In genomic region chr17:78248943-78249342, GRCm38 (mm10) we compare ENCODE assay signal across 14 mouse cellular contexts. TPM values are rescaled to one million over a fixed set of nuclear protein-coding genes. Genes with fewer than 3 reads are reported as not detected.
DNase-seq lines count a peak whose midpoint lies in the region; ATAC-seq and TF ChIP-seq lines count a peak whose summit lies in the region.
"Had no signal": no experiment of that assay in that cellular context is flagged by ENCODE, and none has a peak within 500 bp of the region (broad histone marks: within the 10 kb centered on the region; RNA-seq: fewer than 3 reads in every experiment).

No protein-coding gene starts in this region.

- no peak for DNase-seq in heart, postnatal 10 days
- DNase-seq in lung, postnatal 0 days (ENCODE audit: low spot score), result peak; percentile 51
- no peak for DNase-seq in lung, adult 2 months
- DNase-seq in cerebellum, postnatal 36 days, result no peak
- DNase-seq in thymus, adult 18-20 months, result no peak
- DNase-seq in neural tube, embryonic 10.5 days (ENCODE audit: extremely low spot score, low spot score), result no peak
- DNase-seq: adrenal gland, postnatal 10 days; B cell, adult 2 months; retina, postnatal 1 day had no signal

- peaks cover 15% of the 10 kb centered on the region for H3K4me1 ChIP-seq in heart, embryonic 16.5 days (ENCODE audit: control insufficient read depth, insufficient read depth, low read length)
- peaks cover 2% of the 10 kb centered on the region; the same call in 1 of the 2 replicates for H3K4me1 ChIP-seq in lung, postnatal 0 days (ENCODE audit: insufficient read depth, low read depth, low read length)
- peaks cover 34% of the 10 kb centered on the region for H3K4me1 ChIP-seq in lung, adult 2 months (ENCODE audit: control insufficient read depth, insufficient read depth, low read length)
- H3K4me1 ChIP-seq in liver, embryonic 12.5 days, result peaks cover 57% of the 10 kb centered on the region

- TF ChIP-seq POLR2A in lung, adult 2 months (IDR thresholded peaks at IDR 0.05; ENCODE audit: borderline replicate concordance, extremely low read depth, low read depth, low read length), result no peak

- H3K36me3 ChIP-seq in heart, embryonic 16.5 days (ENCODE audit: control insufficient read depth, insufficient read depth), result no peaks in the 10 kb centered on the region
- H3K36me3 ChIP-seq in lung, postnatal 0 days (ENCODE audit: insufficient read depth, low read length), result no peaks in the 10 kb centered on the region
- no peaks in the 10 kb centered on the region for H3K36me3 ChIP-seq in liver, embryonic 12.5 days
- H3K36me3 ChIP-seq: heart, embryonic 12.5 days; midbrain, embryonic 13.5 days had no signal

- ATAC-seq in heart, embryonic 16.5 days (replicated peaks; ENCODE audit: extremely low read depth, insufficient read depth, low FRiP score), result no peak
- ATAC-seq in lung, postnatal 0 days, result peak; percentile 54
- peak; percentile 71 for ATAC-seq in liver, embryonic 12.5 days
- ATAC-seq: hindbrain, embryonic 16.5 days; midbrain, embryonic 13.5 days had no signal

- H3K27ac ChIP-seq in heart, embryonic 16.5 days (ENCODE audit: low read length), result 0 out of 2 replicates have a peak overlapping the region, but pooled peaks have one; percentile 27
- H3K27ac ChIP-seq in lung, postnatal 0 days (ENCODE audit: low read length), result no peak overlapping the region
- H3K27ac ChIP-seq in liver, embryonic 12.5 days, result peak overlapping the region; percentile 76
- H3K27ac ChIP-seq: midbrain, embryonic 13.5 days had no signal

- TF ChIP-seq CTCF in lung, postnatal 0 days (IDR thresholded peaks at IDR 0.05), result no peak
- TF ChIP-seq CTCF in lung, adult 2 months (IDR thresholded peaks at IDR 0.05; ENCODE audit: insufficient read depth, low read length), result no peak

- H3K9ac ChIP-seq in heart, embryonic 16.5 days (ENCODE audit: low read length), result no peak overlapping the region
- no peak overlapping the region for H3K9ac ChIP-seq in lung, postnatal 0 days (replicated peaks; ENCODE audit: low read depth)
- H3K9ac ChIP-seq in liver, embryonic 12.5 days, result peak overlapping the region; percentile 1; the same call in 1 of the 2 replicates
- H3K9ac ChIP-seq: heart, embryonic 12.5 days; midbrain, embryonic 13.5 days had no signal

- no peaks in the 10 kb centered on the region for H3K27me3 ChIP-seq in heart, embryonic 16.5 days (ENCODE audit: control insufficient read depth, insufficient read depth, low read length)
- no peaks in the 10 kb centered on the region for H3K27me3 ChIP-seq in lung, postnatal 0 days (replicated peaks; ENCODE audit: insufficient read depth, low read length)
- H3K27me3 ChIP-seq in liver, embryonic 12.5 days (replicated peaks), result no peaks in the 10 kb centered on the region
- H3K27me3 ChIP-seq: heart, embryonic 12.5 days; midbrain, embryonic 13.5 days had no signal

- no peak overlapping the region for H3K4me3 ChIP-seq in heart, embryonic 16.5 days (ENCODE audit: low read length)
- H3K4me3 ChIP-seq in lung, postnatal 0 days (ENCODE audit: low read depth, low read length), result no peak overlapping the region
- no peak overlapping the region for H3K4me3 ChIP-seq in lung, adult 2 months (replicated peaks; ENCODE audit: extremely low read depth, low read depth, low read length)
- no peak overlapping the region for H3K4me3 ChIP-seq in liver, embryonic 12.5 days
- H3K4me3 ChIP-seq: heart, embryonic 12.5 days; midbrain, embryonic 13.5 days had no signal

- intact Hi-C loops in heart, postnatal 10 days (cut with DNase I), result loop anchor here (5.0 kb wide), 1 partner anchor 113 kb away; no protein-coding TSS in a partner anchor

- H3K4me2 ChIP-seq in heart, embryonic 16.5 days (ENCODE audit: low read depth, low read length), result no peak overlapping the region
- no peak overlapping the region for H3K4me2 ChIP-seq in lung, postnatal 0 days (replicated peaks; ENCODE audit: low read depth, low read length)
- peak overlapping the region; percentile 53 for H3K4me2 ChIP-seq in liver, embryonic 12.5 days
- H3K4me2 ChIP-seq: heart, embryonic 12.5 days; midbrain, embryonic 13.5 days had no signal

- peak; percentile 79 for TF ChIP-seq EP300 in lung, postnatal 0 days (IDR thresholded peaks at IDR 0.05)

- 21% methylated on average over 3 of the region's 3 CpGs for WGBS in heart, embryonic 16.5 days
- 15% methylated on average over 3 of the region's 3 CpGs for WGBS in lung, postnatal 0 days
- 27% methylated on average over 3 of the region's 3 CpGs for WGBS in lung, adult 2 months
- WGBS in liver, embryonic 12.5 days (ENCODE audit: insufficient replicate concordance), result 60% methylated on average over 3 of the region's 3 CpGs

- no peaks in the 10 kb centered on the region for H3K9me3 ChIP-seq in heart, embryonic 16.5 days (replicated peaks; ENCODE audit: control insufficient read depth, low read length)
- no peaks in the 10 kb centered on the region for H3K9me3 ChIP-seq in lung, postnatal 0 days (ENCODE audit: low read length)
- H3K9me3 ChIP-seq in liver, embryonic 12.5 days (replicated peaks), result no peaks in the 10 kb centered on the region
- H3K9me3 ChIP-seq: heart, embryonic 12.5 days; midbrain, embryonic 13.5 days had no signal

RNA-seq across cellular contexts. Expression of gene Crim1, which starts 48.9 kb away (rescaled TPM):
- 2.3 and 2.7 TPM in 2 replicates for polyA plus RNA-seq in heart, embryonic 16.5 days (2015; fragmentation: Nextera tagmentation; extraction: Ambion mirVana)
- 10 to 100 TPM; 44.8 to 47.1 TPM for total RNA-seq in heart, postnatal 10 days (2021)
- 8.2 and 10.2 TPM in 2 replicates for polyA plus RNA-seq in lung, postnatal 0 days (2015; fragmentation: Nextera tagmentation; extraction: Ambion mirVana)
- polyA plus RNA-seq in lung, adult 2 months (2012; rRNA removed), result 95.7 and 119 TPM in 2 replicates
- 1.5 and 2.1 TPM in 2 replicates for polyA plus RNA-seq in liver, embryonic 12.5 days (2016; fragmentation: Nextera tagmentation; extraction: Ambion mirVana)
